Comparison of ENCODE assay signal across 16 mouse cellular contexts in genomic region chr1:140476921-140477320, GRCm38 (mm10).
"Had no signal": no experiment of that assay in that cellular context is flagged by ENCODE, and none has a peak within 500 bp of the region (broad histone marks: within the 10 kb centered on the region; RNA-seq: fewer than 3 reads in every experiment).

No protein-coding gene starts in this region.

- DNase-seq: kidney, adult 2 months; kidney, postnatal 25 days; lung, embryonic 14.5 days; lung, postnatal 10 days; lung, postnatal 4 days; midbrain, embryonic 14.5 days; spleen, adult 18-20 months; thymus, adult 2 months; thymus, postnatal 25 days had no signal

- ATAC-seq: intestine, embryonic 16.5 days; liver, embryonic 12.5 days had no signal

- H3K4me3 ChIP-seq: kidney, embryonic 15.5 days; limb, embryonic 15.5 days; liver, embryonic 12.5 days; midbrain, embryonic 10.5 days; myocyte; neural tube, embryonic 15.5 days had no signal

- H3K27ac ChIP-seq: kidney, embryonic 15.5 days; limb, embryonic 15.5 days; liver, embryonic 12.5 days; midbrain, embryonic 10.5 days; neural tube, embryonic 15.5 days had no signal
